Mouse (Mus musculus) adrenal gland, adult (tissue): Measurements from ENCODE around the gene Oit1.
A peak's percentile ranks its signal among the peaks of the same experiment; 100 is the strongest.

Source experiments
- DNase-seq, 2 experiments: peaks; one replicate each; pipeline ENCODE4 v3.0.0; 2022 to 2023; ENCODE audit warnings: low spot score in 1 of 2; ENCODE audit not compliant: inconsistent age in 2 of 2

Gene Oit1

DNA sequence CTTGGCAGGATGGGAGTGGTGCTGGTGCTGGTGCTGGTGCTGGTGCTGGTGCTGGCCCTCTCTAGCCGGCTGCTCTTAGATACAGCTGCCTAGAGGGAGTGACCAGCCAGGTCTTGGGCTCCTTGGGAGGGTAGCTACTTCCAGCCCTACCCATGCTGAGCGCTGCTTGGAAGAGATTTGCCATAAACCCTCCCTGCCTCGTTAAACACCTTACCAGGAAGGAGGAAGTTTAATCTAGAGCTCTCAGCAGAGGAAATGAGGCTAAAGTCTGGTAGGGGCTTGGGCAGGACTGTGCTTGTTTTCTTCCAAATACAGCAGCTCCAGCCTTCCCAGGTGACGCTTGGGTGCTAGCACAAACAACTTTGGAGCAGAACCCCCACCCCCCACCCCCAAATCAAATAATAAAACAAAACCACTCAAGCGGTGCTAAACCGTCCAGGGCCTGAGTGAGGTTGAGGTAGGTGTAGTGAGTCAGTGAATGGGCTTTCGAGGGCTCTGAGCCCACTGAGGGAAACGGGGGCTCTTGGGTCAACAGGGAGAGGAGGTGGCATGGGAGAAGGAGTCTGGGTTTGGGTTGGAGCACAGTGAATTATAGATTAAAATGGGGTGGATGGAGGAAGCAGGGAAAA lies at the start of gene Oit1:
Gene Oit1, minus strand, starts transcription at position 70 of the 629 bp plus-strand sequence.
- DNase-seq, result no peak

DNA sequence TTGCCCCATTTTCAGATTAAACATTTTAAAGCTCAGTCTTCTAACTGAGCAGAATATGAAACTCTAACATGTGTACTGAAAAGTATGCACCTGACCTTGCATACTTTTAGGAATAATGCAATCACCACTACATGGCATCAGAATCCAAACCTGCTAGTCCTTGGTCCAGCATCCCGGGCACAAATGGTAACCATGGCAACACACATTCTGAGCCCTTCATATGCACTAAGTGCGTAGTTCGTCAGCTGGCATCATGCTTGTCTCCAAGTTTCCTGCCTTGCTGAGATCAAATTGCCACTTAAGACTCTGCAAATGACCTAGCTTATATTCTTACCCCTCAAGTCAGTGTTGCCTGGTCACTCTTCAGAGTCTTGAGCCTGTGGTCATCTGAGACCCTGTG lies 44.3 kb upstream of the Oit1 start:
- no peak for DNase-seq

DNA sequence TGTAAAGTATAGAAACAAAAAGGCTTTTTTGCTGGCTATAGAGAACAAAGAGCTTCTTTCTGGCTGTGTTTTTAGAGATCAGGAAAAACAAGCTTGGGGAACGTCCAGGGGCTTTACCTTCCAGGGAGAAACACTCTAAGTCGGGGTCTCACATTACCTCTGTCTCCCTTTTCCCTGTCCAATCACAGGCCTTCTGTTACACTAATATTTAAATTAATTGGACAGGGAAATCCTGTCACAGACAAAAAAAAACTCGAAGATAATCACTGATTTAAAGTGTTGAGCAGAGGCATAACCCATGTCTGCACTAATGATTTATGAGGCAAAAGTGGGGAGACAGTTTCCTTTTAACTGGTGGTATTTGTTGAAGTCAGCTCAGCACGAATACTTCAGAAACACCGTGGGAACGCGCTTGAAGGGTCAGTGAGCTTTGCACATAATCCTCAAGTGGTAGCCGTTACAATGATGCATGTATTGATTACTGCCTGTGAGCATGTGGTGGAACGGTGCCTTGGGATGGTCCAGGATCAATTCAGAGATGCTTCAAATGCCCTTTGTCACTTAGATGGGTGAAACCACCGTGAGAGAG lies 42.7 kb upstream of the Oit1 start:
- no peak for DNase-seq

DNA sequence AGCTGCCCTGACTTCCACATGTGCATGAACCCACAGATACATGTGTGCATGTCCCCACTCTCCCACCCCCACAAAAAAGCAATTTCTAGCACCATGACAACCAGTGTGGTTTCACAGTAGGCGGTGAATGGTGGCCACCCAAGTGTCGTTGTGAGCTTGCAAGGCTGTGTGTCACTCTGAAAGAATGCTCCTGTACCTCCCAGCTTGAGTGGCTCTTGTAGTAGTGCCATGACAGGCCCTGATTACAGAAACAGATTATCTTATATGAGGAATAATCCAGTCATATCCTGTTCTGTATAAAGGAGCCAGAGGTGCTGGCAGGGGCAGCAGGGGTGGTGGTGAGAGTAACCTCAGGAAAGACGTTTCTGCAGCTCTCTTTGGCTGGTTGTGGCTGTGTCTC lies 40.1 kb upstream of the Oit1 start:
- no peak for DNase-seq

DNA sequence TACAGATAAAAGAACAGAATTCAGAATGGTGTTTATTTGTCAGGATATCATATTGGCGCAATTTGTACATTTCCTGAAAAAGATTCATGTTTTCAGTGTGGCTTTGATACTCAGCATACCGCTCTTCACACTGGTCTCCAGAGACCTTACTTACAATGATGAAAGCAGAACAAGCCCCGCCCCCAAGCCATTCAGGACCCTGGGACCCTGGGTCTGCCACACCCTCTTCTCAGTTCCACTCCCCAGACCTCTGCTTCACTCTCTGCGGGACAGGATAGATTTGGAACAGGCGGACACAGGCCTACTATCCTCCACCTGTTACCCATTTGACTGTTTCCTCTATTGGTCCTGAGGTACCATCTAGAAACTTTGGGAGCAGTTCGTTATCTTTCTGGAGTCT lies 27.4 kb upstream of the Oit1 start:
- DNase-seq, result no peak

DNA sequence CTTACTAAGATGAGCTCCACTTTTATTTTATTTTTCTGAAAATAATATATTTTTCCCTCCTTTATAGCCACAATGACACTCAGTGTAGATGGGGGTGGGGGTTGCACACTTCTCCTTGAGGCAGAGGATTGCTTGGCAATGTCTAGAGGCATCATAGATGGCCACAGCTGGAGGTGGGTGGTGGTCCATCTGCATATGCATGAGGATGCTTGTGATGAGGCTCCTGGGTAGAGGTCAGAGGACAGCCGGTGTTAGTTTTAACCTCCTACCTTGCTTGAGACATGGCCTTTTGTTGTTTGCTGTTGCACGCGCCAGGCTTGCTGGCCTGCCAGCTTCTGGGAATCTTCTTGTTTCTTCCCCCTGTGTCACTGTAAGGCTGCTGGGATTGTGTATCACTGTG lies 24.8 kb upstream of the Oit1 start:
- no peak for DNase-seq

DNA sequence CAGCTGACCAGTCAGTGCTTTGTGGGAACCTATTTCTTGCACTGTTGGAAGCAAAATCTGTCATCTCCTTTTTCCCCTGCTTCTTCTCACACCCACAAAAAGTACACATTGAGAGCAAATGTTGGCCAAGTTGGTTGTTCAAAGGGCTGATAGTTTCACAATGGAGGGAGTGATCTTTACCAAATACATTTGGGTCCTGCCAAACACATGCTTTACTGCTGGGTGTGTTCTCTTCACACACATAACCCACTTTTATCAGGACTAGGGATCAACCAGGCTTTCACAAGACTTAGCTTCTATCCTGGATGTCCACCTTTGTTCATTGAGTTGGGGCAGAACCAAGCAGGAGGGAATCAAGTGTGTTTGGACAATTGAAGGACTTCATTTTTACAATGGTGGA lies 20.0 kb upstream of the Oit1 start:
- no peak for DNase-seq

DNA sequence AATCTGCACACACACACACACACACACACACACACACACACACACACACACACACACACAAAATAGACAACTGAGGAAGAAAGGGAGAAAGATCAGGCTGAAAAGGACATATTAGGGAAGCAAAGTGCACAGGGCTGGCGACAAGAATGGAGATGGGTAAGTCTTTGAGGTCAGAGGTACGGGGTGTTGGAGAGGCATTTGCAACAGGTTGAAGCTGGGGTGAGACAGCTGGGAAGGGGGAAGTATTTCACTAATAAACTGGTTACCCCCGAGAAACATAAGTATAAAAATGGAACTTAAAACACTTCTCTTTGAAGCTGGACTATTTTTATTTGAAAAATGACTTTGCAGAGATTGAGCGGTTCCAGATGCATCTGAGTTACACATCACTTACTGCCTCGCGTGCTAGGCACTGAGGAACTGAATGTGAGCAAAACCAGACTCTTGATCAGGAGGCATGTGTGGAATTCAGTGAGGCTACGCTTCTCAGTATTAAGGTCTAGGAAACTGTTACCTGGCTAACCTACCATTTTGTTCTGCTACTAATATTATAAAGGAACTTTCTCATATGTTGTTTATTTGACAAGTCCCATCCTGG lies 17.2 kb upstream of the Oit1 start:
- no peak for DNase-seq

DNA sequence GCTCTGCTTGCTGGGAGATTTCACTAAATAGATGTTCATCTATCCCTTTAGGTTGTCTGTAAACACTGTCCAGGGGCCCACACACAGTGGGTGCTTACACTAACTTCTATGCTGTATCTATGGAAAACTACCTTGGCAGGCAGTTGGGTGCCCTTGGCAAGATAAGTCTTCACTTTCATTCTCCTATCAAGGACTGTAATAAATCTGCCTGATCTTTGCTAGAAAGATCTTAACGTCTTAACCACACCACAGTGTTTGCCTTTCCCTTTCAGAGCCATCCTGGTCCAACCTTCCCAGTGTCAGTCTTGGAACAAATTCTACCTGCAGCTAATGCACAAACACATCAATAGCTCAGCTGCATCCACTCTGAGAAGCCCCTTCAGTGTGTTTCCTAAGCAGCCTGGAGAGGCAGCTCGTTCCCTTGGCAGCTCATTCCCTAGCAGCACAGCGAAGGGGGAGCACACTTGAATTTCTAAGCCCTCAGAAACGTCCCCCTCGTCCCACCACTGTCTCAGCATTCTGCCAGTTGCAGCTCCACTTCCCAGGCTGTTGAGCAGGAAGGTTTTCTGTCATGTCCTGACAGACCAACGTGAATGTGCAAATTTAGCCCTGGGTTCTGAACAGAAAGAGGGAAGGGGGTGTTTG lies 13.7 kb upstream of the Oit1 start:
- DNase-seq, result peak; percentile 55 to 84

DNA sequence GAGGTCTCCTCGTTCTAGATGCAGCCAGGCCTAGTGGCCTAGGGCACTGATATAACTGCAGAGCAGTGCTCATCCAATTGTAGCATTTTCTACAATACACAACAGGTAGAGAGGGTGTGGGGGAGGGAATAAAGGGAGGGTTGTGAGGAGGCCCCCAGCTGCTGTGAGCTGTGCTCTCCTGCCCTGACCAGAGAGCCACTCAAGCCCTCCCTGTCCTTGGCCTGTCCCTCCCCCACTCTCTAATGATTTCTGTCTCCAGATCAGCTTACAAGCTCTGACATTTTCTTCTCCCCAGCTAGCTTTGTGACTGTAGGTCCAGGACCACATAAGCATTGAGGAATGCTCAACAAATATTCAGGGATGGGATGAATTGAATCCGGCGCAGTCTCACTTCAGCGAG lies 9.2 kb downstream of the Oit1 start:
- DNase-seq, result no peak

DNA sequence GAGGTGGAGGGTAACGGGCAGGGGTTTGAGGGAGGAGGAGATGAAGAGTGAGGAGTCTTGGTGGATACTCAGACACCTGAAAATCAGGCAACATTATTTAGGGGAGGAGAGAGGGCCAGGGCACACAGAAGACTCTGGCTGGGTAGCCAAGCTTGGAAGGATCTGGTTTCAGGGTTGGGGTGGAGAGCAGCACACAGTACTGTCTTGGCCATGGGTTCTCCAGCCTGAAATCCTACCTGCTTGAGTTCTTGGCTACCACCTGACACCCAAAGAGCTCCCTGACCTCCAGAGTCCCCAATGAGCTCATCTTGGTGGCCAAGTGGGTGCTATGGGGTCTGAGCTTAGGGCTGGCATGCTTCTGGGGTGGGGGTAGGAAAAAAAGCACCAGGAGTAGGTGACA lies 9.7 kb downstream of the Oit1 start:
- DNase-seq, result no peak

DNA sequence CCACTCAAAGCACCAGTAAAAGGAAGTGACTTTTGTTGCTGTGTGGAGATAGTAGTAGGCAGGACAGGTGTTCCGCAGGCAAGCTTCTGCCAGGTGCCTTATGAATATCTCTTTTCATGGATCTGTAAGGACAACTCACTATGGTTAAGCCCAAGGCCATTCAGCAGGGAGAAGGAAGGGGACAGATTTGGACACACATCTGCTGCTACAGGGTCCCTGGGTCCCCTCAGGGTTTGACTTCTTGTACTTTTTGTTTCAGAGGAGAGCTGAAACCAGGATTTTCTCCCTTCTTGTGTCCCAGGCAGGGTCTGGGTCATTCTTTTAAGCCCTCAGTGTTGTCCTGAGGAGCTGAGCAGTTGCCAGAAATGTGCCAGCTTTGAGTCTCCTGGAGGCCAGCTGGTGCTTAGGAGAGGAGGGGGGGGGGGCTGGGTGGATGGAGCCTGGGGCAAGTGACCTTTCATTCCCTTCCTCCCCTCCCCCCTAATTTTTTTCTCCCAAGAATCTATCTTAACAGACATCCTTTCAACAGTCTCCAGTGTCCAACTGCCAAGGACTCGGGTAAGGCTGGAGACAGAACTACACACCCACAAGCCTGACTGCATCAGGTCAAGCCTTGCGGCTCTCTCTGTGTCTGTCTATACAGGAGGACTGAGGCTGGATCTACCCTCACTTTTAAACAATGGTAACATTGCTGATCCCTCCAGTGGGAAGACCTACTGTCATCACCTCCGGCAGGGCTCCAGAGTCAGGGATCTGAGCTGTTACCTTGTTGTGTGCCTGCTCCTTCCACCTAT lies 10.6 kb downstream of the Oit1 start:
- DNase-seq, result peak in 1 of 2 experiments; percentile 68

DNA sequence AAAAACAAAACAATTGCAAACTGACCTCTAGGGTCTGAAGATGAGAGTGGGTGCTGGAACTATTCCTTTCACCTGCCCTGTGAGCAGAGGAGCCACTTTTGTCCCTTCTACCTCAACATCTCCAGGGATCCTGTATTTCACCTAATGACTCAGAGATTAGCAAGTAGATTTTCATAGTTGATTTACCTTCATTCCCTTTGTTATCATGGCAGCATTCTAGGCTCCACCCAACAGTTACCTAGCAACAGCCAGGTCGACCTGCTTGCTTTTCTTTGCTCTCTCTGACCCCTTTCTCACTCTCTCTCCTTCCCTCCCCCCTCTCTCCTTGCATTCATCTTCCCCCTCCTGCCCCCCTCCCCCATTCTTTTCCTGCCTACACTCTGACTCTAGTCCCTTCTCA lies 11.4 kb downstream of the Oit1 start:
- no peak for DNase-seq

DNA sequence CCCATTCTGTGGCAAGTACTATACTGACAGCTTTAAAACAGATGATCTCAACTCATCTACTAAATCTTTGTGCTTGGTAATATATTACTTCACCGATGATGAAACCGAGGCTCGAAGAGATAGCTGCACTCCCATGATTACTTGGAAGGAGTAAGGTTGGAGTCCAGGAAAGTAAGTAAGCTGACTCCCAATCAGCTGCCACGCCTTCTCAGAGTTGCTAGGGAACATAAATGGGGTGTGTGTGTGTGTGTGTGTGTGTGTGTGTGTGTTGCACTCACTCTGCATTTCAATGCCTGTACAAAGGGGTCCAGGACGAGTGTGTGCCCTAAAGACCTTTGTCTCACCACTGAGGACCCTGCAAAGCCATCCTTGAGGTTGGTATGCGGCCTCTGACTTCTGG lies 12.7 kb downstream of the Oit1 start:
- no peak for DNase-seq

DNA sequence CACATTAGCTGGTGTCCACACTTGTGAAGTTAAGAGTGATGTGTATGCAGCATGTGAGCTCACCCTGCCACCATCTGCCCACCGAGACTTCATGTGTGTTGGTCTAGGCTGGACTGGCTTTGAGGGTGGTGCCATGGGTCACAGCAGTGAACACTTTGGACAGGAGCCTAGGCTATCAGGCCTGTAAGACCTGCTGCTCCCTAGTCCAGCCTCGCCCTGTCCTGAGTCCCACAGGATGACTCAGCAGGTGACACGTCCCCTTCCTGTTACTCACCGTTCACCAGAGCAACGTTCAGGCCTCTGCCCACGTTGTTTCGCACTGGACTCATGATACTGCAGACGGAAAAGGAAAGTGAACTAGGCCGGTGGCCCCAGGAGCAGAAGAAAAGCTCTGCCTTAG lies 21.7 kb downstream of the Oit1 start:
- DNase-seq, result peak; percentile 81 to 90

DNA sequence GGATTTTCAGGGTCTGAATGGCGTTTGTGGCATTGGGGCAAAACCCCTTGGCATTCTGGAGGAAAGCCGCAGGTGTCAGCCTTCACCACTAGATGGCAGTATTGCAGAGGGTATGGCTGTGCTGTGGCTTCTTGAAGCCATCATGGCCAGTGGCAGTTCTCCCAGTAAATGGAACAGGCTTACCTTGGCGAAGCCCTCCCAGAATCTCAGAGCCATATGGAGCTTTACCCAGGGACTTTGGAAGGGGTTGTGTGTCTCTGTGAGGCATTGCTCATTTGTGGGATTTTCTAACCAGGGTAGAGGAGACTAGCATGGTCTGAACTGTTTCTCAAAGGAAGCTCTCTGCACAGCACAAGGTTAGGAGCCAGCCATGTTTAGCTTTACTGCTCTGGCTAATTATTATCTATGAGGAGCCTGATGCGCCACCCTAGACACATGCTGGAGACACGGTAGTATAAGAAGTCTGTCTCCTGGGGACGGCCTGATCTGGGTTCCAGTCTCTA lies 22.5 kb downstream of the Oit1 start:
- peak; percentile 76 to 95 for DNase-seq

DNA sequence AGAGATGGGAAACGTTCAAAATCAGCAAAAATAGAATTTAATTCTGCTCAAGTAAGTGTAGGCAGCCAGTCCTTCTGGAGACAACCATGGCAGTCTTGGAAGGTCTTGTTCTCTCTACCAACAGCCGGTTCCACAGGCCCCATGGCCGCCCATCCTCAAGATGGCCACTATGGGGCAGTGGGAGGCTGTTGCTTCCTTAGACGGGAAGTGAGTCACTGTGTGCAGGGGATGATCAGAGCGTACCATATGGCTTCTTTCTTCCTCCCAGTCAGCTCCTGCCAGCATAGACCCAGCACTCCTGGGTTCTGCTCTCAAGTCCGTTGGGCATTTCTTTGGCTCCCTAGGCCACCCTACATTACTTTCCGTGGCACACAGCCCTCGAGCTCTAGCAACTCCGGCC lies 29.6 kb downstream of the Oit1 start:
- DNase-seq, result no peak

DNA sequence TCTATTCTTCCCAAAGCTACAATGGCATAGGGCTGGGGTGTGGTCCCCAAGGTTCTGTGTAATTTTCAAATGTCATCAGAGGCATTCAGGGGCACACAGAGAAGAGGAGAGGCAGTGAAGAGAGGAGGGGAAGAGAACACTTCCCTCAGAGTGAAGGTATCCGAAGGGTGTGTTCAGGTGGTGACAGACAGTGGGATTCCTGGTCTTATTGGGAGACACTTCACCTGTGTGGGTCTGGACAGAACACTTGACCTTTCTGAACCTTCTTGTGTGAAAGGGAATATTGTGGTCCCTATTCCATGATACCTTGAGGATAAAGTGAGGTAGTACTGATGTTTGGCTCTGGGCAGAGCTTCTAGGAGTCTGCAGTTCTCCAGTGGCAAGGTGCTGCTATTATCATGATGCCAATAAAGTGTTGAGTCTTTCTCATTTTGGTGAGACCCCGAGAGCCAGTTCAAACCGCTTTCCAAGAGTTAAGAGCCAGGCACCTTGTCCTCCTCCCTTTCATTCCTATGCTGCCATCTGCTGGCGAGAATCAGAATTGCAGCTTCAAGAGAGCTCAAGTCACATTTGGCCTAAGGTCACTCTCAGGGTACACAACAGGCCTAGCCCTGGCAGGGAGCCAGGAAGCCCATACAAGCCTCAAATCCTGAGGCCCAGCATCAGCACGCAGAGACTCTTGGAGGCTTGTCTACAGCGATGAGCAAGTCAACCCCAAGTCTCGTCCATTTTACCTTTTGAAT lies 32.1 kb downstream of the Oit1 start:
- peak; percentile 79 to 94 for DNase-seq

DNA sequence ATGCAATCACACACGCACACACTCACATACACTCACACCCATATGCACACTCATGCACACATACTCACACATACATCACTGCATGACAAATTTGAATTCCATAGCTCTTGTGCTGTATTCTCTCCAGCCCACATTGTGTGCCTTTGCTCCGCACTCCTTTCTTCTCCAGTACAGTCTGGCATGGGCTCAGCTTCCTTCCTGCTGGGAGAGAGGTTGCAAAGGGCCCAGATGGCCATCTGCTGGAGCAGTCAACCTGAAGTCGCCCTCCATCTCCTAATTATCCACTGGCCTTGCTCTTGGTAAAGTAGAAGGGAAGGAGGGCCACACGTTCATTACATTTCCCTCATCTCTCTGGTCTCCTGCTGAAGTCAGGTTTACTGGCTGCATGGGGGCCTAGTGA lies 33.0 kb downstream of the Oit1 start:
- DNase-seq, result no peak

DNA sequence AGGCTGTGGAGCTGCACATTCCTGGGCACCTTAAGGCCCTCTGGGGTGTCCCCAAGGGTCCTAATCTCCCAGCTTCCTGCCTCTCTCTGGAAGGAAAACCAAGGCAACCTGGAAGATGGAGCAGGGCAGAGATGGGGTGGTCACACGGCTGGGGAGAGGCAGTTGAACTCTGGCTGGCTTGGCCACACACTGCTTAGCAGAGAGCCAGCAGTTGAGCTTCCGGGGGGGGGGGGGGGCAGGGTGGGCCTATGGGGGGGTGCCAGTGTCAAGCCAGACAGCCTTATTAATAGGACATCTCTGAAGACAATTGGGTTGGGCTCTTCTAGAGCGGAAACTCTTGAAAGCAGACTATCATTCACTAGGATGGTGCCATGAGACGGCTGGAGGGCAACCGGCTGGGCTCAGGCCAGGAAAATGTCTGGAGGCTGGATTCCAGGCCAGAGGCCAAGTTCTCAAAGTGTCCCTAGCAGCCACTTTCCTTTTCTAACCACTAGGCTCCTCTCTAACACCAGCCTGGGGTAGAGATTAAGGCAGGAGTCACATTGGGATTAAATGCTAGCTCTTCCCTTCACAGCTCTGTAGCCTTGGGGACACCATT lies 35.9 kb downstream of the Oit1 start:
- peak; percentile 73 to 89 for DNase-seq
